In the genomic region with DNA sequence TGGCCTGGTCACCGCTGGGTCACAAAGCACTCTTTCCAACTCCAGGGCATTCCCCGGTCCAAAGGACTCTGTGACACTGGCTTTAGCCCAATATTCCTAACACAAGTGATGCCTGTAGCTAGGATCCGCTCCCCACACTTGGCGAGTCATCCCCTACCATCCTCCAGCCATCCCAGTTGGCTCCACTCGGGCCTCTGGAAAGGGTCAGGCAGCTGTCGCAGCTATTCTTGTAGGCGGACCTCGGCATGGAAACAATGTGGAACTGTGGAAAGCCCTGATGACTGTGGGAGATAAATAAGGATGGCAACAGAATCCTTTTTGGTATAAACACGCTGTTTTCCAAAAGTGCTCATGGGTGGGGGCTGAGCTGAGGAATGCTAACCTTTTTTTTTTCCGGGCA, we compare ENCODE assay signal across 20 mouse cellular contexts. TPM values are rescaled to one million over a fixed set of nuclear protein-coding genes. Genes with fewer than 3 reads are reported as not detected.
DNase-seq lines count a peak whose midpoint lies in the region; ATAC-seq lines count a peak whose summit lies in the region.
"Had no signal": no experiment of that assay in that cellular context is flagged by ENCODE, and none has a peak within 500 bp of the region (broad histone marks: within the 10 kb centered on the region; RNA-seq: fewer than 3 reads in every experiment).

No protein-coding gene starts in this region.

- no peaks in the 10 kb centered on the region for H3K9me3 ChIP-seq in forebrain, embryonic 15.5 days
- H3K9me3 ChIP-seq: forebrain, embryonic 13.5 days; hindbrain, embryonic 13.5 days; lung, embryonic 15.5 days; midbrain, embryonic 12.5 days; stomach, embryonic 15.5 days had no signal

- no peaks in the 10 kb centered on the region for H3K4me1 ChIP-seq in forebrain, embryonic 15.5 days
- H3K4me1 ChIP-seq: forebrain, embryonic 13.5 days; hindbrain, embryonic 13.5 days; lung, embryonic 15.5 days; midbrain, embryonic 12.5 days; stomach, embryonic 15.5 days had no signal

- no peak overlapping the region for H3K9ac ChIP-seq in forebrain, embryonic 15.5 days (replicated peaks)
- H3K9ac ChIP-seq: forebrain, embryonic 13.5 days; hindbrain, embryonic 13.5 days; lung, embryonic 15.5 days; midbrain, embryonic 12.5 days; stomach, embryonic 15.5 days had no signal

- no peaks in the 10 kb centered on the region for H3K27me3 ChIP-seq in forebrain, embryonic 15.5 days
- H3K27me3 ChIP-seq: forebrain, embryonic 13.5 days; hindbrain, embryonic 13.5 days; lung, embryonic 15.5 days; midbrain, embryonic 12.5 days; stomach, embryonic 15.5 days had no signal

- H3K4me2 ChIP-seq in forebrain, embryonic 15.5 days (replicated peaks): no peak overlapping the region
- H3K4me2 ChIP-seq: forebrain, embryonic 13.5 days; hindbrain, embryonic 13.5 days; liver, embryonic 11.5 days; lung, embryonic 15.5 days; midbrain, embryonic 12.5 days; stomach, embryonic 15.5 days had no signal

- H3K27ac ChIP-seq in forebrain, embryonic 15.5 days (replicated peaks): no peak overlapping the region
- H3K27ac ChIP-seq: forebrain, embryonic 13.5 days; hindbrain, embryonic 13.5 days; lung, embryonic 15.5 days; midbrain, embryonic 12.5 days; stomach, embryonic 15.5 days had no signal

- 92% methylated on average over 10 of the region's 10 CpGs for WGBS in forebrain, embryonic 15.5 days

- intact Hi-C loops in gastrocnemius, postnatal 14 days (cut with DNase I; ENCODE audit: low total_unique reads): no loop called here

- H3K36me3 ChIP-seq in forebrain, embryonic 15.5 days: no peaks in the 10 kb centered on the region
- H3K36me3 ChIP-seq: hindbrain, embryonic 13.5 days; lung, embryonic 15.5 days; midbrain, embryonic 12.5 days; stomach, embryonic 15.5 days had no signal

- peak; percentile 39; the same call in 1 of the 2 replicates for ATAC-seq in frontal cortex, adult (ENCODE audit: low TSS enrichment)
- no peak for ATAC-seq in forebrain, embryonic 15.5 days (replicated peaks)
- ATAC-seq: forebrain, embryonic 13.5 days; intestine, embryonic 16.5 days had no signal

- DNase-seq in frontal cortex, postnatal 10 days (ENCODE audit: low spot score in 2 of 2): no peak
- peak; percentile 9 for DNase-seq in layer of hippocampus, adult 11-12 months (ENCODE audit: low spot score)
- DNase-seq in layer of hippocampus, postnatal 25 days (ENCODE audit: extremely low spot score in 1 of 2, low spot score in 1 of 2): no peak
- peak; percentile 57 for DNase-seq in Muller cell, postnatal 12 days (ENCODE audit: inconsistent ontology term)
- peak; percentile 32 for DNase-seq in gastrocnemius, postnatal 14 days
- DNase-seq in embryo, embryonic 10.5 days (ENCODE audit: low spot score): no peak
- DNase-seq: adrenal gland, postnatal 10 days; B cell, adult 2 months; thymus, postnatal 14 days had no signal

- no peak overlapping the region for H3K4me3 ChIP-seq in forebrain, embryonic 15.5 days
- H3K4me3 ChIP-seq: forebrain, embryonic 13.5 days; hindbrain, embryonic 13.5 days; lung, embryonic 15.5 days; midbrain, embryonic 12.5 days; stomach, embryonic 15.5 days had no signal

RNA-seq across cellular contexts. Expression of gene Drp2, which starts 21.4 kb away (rescaled TPM):
- total RNA-seq in layer of hippocampus, postnatal 25 days (2021): 10 to 100 TPM; 39.3 to 48.3 TPM
- total RNA-seq in gastrocnemius, postnatal 14 days (2021): 10 to 100 TPM in 1 of 2 experiments, 1 to 10 TPM in 1; 5.6 to 15.6 TPM
- polyA plus RNA-seq in forebrain, embryonic 15.5 days (2015; fragmentation: Nextera tagmentation; extraction: Ambion mirVana): 14.2 and 16.8 TPM in 2 replicates

RNA-seq across cellular contexts. Expression of gene Taf7l, which starts 50.5 kb away (rescaled TPM):
- total RNA-seq in layer of hippocampus, postnatal 25 days (2021): under 1 TPM in 1 of 2 experiments, not detected in 1; 0.54 TPM
- total RNA-seq in gastrocnemius, postnatal 14 days (2021): not detected
- not detected in 2 replicates for polyA plus RNA-seq in forebrain, embryonic 15.5 days (2015; fragmentation: Nextera tagmentation; extraction: Ambion mirVana)
- total RNA-seq: adrenal gland, postnatal 10 days; layer of hippocampus, postnatal 14 days had no signal
- polyA plus RNA-seq: forebrain, embryonic 13.5 days; heart, embryonic 16.5 days; intestine, embryonic 16.5 days; liver, embryonic 11.5 days; lung, embryonic 15.5 days; midbrain, embryonic 12.5 days; stomach, embryonic 15.5 days had no signal

Comparison
In these comparisons a context has a peak if more than half of its experiments do, and no peak if none do; other contexts are left out.
1. DNase-seq: peak in layer of hippocampus, adult 11-12 months (single experiment), Muller cell, postnatal 12 days (single experiment) and gastrocnemius, postnatal 14 days (single experiment); none in frontal cortex, postnatal 10 days (0 of 2), layer of hippocampus, postnatal 25 days (0 of 2) and embryo, embryonic 10.5 days (single experiment).